In genomic region chr3:101827220-101827715, GRCm38 (mm10) we compare ENCODE assay signal across 24 mouse cellular contexts. TPM values are rescaled to one million over a fixed set of nuclear protein-coding genes. Genes with fewer than 3 reads are reported as not detected.
A peak's percentile ranks its signal among the peaks of the same experiment; 100 is the strongest.
DNase-seq lines count a peak whose midpoint lies in the region; ATAC-seq and TF ChIP-seq lines count a peak whose summit lies in the region.
"Had no signal": no experiment of that assay in that cellular context is flagged by ENCODE, and none has a peak within 500 bp of the region (broad histone marks: within the 10 kb centered on the region; RNA-seq: fewer than 3 reads in every experiment).

No protein-coding gene starts in this region.

- intact Hi-C loops in heart, adult 2 months (cut with DNase I): no loop called here

- TF ChIP-seq POLR2A in heart, adult 2 months (IDR thresholded peaks at IDR 0.05; ENCODE audit: insufficient read depth, low read depth, low read length): no peak

- TF ChIP-seq EP300 in heart, adult 2 months (IDR thresholded peaks at IDR 0.05; ENCODE audit: insufficient read depth, low read depth, low read length): no peak

- no peak overlapping the region for H3K9ac ChIP-seq in midbrain, embryonic 16.5 days (ENCODE audit: low read depth, low read length)
- H3K9ac ChIP-seq in midbrain, embryonic 13.5 days (replicated peaks): no peak overlapping the region
- H3K9ac ChIP-seq in intestine, embryonic 16.5 days (ENCODE audit: low read depth, low read length): no peak overlapping the region
- no peak overlapping the region for H3K9ac ChIP-seq in forebrain, embryonic 16.5 days (replicated peaks; ENCODE audit: low read depth, low read length)
- H3K9ac ChIP-seq in heart, adult 2 months (ENCODE audit: low read depth, low read length): no peak overlapping the region
- H3K9ac ChIP-seq: embryonic facial prominence, embryonic 15.5 days; heart, embryonic 15.5 days; hindbrain, embryonic 15.5 days had no signal

- 80% methylated on average over 6 of the region's 6 CpGs for WGBS in midbrain, embryonic 16.5 days
- WGBS in midbrain, embryonic 13.5 days: 84% methylated on average over 6 of the region's 6 CpGs
- WGBS in intestine, embryonic 16.5 days: 68% methylated on average over 6 of the region's 6 CpGs
- 88% methylated on average over 6 of the region's 6 CpGs for WGBS in forebrain, embryonic 16.5 days
- 82% methylated on average over 6 of the region's 6 CpGs for WGBS in heart, adult 2 months

- no peaks in the 10 kb centered on the region for H3K36me3 ChIP-seq in midbrain, embryonic 16.5 days (ENCODE audit: control insufficient read depth, insufficient read depth, low read length)
- H3K36me3 ChIP-seq in midbrain, embryonic 13.5 days: no peaks in the 10 kb centered on the region
- no peaks in the 10 kb centered on the region for H3K36me3 ChIP-seq in intestine, embryonic 16.5 days (ENCODE audit: control insufficient read depth, insufficient read depth, low read length)
- no peaks in the 10 kb centered on the region for H3K36me3 ChIP-seq in forebrain, embryonic 16.5 days (ENCODE audit: control insufficient read depth, insufficient read depth)
- no peaks in the 10 kb centered on the region for H3K36me3 ChIP-seq in heart, adult 2 months (ENCODE audit: control insufficient read depth, insufficient read depth, low read length)
- H3K36me3 ChIP-seq: embryonic facial prominence, embryonic 15.5 days; forebrain, embryonic 10.5 days; heart, embryonic 15.5 days; hindbrain, embryonic 15.5 days had no signal

- ATAC-seq in midbrain, embryonic 16.5 days: 0 out of 2 replicates have a peak, but pooled peaks have one; percentile 34
- no peak for ATAC-seq in midbrain, embryonic 13.5 days
- ATAC-seq in intestine, embryonic 16.5 days: peak; percentile 63
- no peak for ATAC-seq in forebrain, embryonic 16.5 days
- ATAC-seq: activated CD4-positive, CD25-positive, alpha-beta regulatory T cell, adult 4 months; forebrain, embryonic 14.5 days; Patski had no signal

- H3K4me1 ChIP-seq in midbrain, embryonic 16.5 days (ENCODE audit: control insufficient read depth, insufficient read depth, low read length): no peaks in the 10 kb centered on the region
- 0 out of 2 replicates have a peak, but pooled peaks cover 4% of the 10 kb centered on the region for H3K4me1 ChIP-seq in midbrain, embryonic 13.5 days (replicated peaks)
- H3K4me1 ChIP-seq in intestine, embryonic 16.5 days (ENCODE audit: control insufficient read depth, insufficient read depth, low read length): peaks cover 53% of the 10 kb centered on the region
- no peaks in the 10 kb centered on the region for H3K4me1 ChIP-seq in forebrain, embryonic 16.5 days (replicated peaks; ENCODE audit: control insufficient read depth, insufficient read depth, low read length)
- no peaks in the 10 kb centered on the region for H3K4me1 ChIP-seq in heart, adult 2 months (ENCODE audit: control insufficient read depth, insufficient read depth, low read length)
- H3K4me1 ChIP-seq: hindbrain, embryonic 15.5 days had no signal

- DNase-seq in thymus, postnatal 10 days (ENCODE audit: low spot score in 2 of 2): peak; percentile 39 to 40
- DNase-seq in thymus, postnatal 4 days: peak; percentile 51
- no peak for DNase-seq in cerebellum, postnatal 25 days
- no peak for DNase-seq in heart, adult 2 months
- DNase-seq: adrenal gland, postnatal 14 days; cerebellum, adult 2 months; cerebellum, postnatal 10 days; embryo, embryonic 11 days; gastrocnemius, postnatal 10 days; heart, adult 18-20 months had no signal

- TF ChIP-seq CTCF in heart, adult 2 months (IDR thresholded peaks at IDR 0.05): no peak

- no peaks in the 10 kb centered on the region for H3K79me2 ChIP-seq in heart, adult 2 months (replicated peaks; ENCODE audit: control insufficient read depth, insufficient read depth, low read length)

- no peaks in the 10 kb centered on the region for H3K9me3 ChIP-seq in midbrain, embryonic 16.5 days (replicated peaks; ENCODE audit: control insufficient read depth, low read length, poor library complexity, severe bottlenecking)
- H3K9me3 ChIP-seq in midbrain, embryonic 13.5 days: no peaks in the 10 kb centered on the region
- no peaks in the 10 kb centered on the region for H3K9me3 ChIP-seq in intestine, embryonic 16.5 days (ENCODE audit: control insufficient read depth, low read length)
- H3K9me3 ChIP-seq in forebrain, embryonic 16.5 days (ENCODE audit: control insufficient read depth, low read length): no peaks in the 10 kb centered on the region
- H3K9me3 ChIP-seq: embryonic facial prominence, embryonic 15.5 days; forebrain, embryonic 10.5 days; heart, embryonic 15.5 days; hindbrain, embryonic 15.5 days had no signal

- no peak overlapping the region for H3K4me2 ChIP-seq in midbrain, embryonic 16.5 days (ENCODE audit: low read length)
- no peak overlapping the region for H3K4me2 ChIP-seq in midbrain, embryonic 13.5 days (replicated peaks)
- peak overlapping the region; percentile 16; the same call in 1 of the 2 replicates for H3K4me2 ChIP-seq in intestine, embryonic 16.5 days (ENCODE audit: low read depth, low read length)
- no peak overlapping the region for H3K4me2 ChIP-seq in forebrain, embryonic 16.5 days (ENCODE audit: low read length)
- H3K4me2 ChIP-seq: embryonic facial prominence, embryonic 15.5 days; heart, embryonic 11.5 days; heart, embryonic 15.5 days; hindbrain, embryonic 15.5 days had no signal

- no peak overlapping the region for H3K27ac ChIP-seq in midbrain, embryonic 16.5 days (ENCODE audit: low read length)
- H3K27ac ChIP-seq in midbrain, embryonic 13.5 days: no peak overlapping the region
- H3K27ac ChIP-seq in intestine, embryonic 16.5 days (ENCODE audit: low read length): peak overlapping the region; percentile 85
- H3K27ac ChIP-seq in forebrain, embryonic 16.5 days (ENCODE audit: low read length): no peak overlapping the region
- H3K27ac ChIP-seq in heart, adult 2 months: no peak overlapping the region
- H3K27ac ChIP-seq: embryonic facial prominence, embryonic 15.5 days; forebrain, embryonic 10.5 days; heart, embryonic 15.5 days; hindbrain, embryonic 15.5 days had no signal

- no peak overlapping the region for H3K4me3 ChIP-seq in midbrain, embryonic 16.5 days (ENCODE audit: low read depth, low read length)
- no peak overlapping the region for H3K4me3 ChIP-seq in midbrain, embryonic 13.5 days (replicated peaks)
- H3K4me3 ChIP-seq in intestine, embryonic 16.5 days (ENCODE audit: low read length): no peak overlapping the region
- no peak overlapping the region for H3K4me3 ChIP-seq in forebrain, embryonic 16.5 days (replicated peaks; ENCODE audit: low read length)
- no peak overlapping the region for H3K4me3 ChIP-seq in heart, adult 2 months
- H3K4me3 ChIP-seq: embryonic facial prominence, embryonic 15.5 days; erythroblast, embryonic 14.5 days; forebrain, embryonic 10.5 days; heart, embryonic 15.5 days; hindbrain, embryonic 15.5 days had no signal

- H3K27me3 ChIP-seq in midbrain, embryonic 16.5 days (ENCODE audit: control insufficient read depth, insufficient read depth, low read depth, low read length): no peaks in the 10 kb centered on the region
- H3K27me3 ChIP-seq in midbrain, embryonic 13.5 days: no peaks in the 10 kb centered on the region
- no peaks in the 10 kb centered on the region for H3K27me3 ChIP-seq in intestine, embryonic 16.5 days (replicated peaks; ENCODE audit: control insufficient read depth, insufficient read depth, low read length)
- H3K27me3 ChIP-seq in forebrain, embryonic 16.5 days (replicated peaks; ENCODE audit: control insufficient read depth, insufficient read depth, low read length): no peaks in the 10 kb centered on the region
- no peaks in the 10 kb centered on the region for H3K27me3 ChIP-seq in heart, adult 2 months (ENCODE audit: control insufficient read depth, insufficient read depth, low read length)
- H3K27me3 ChIP-seq: embryonic facial prominence, embryonic 15.5 days; heart, embryonic 15.5 days; hindbrain, embryonic 15.5 days; Patski had no signal

RNA-seq across cellular contexts. Expression of gene Mab21l3, which starts 21.5 kb away (rescaled TPM):
- polyA plus RNA-seq in midbrain, embryonic 16.5 days (2015; fragmentation: Nextera tagmentation; extraction: Ambion mirVana): 0.07 and 0.09 TPM in 2 replicates
- 0.35 TPM in 2 replicates for polyA plus RNA-seq in midbrain, embryonic 13.5 days (2015; fragmentation: Nextera tagmentation; extraction: Ambion mirVana)
- 5.3 and 6.1 TPM in 2 replicates for polyA plus RNA-seq in intestine, embryonic 16.5 days (2015; fragmentation: Nextera tagmentation; extraction: Ambion mirVana)
- 0.35 and 0.41 TPM in 2 replicates for polyA plus RNA-seq in forebrain, embryonic 16.5 days (2015; fragmentation: Nextera tagmentation; extraction: Ambion mirVana)
- not detected for total RNA-seq in heart, adult 2 months (2021)
- polyA plus RNA-seq in heart, adult 2 months (2012; rRNA removed): 0.16 TPM in 1 of 2 replicates, not detected in the other
- total RNA-seq: common myeloid progenitor, adult 5-6 weeks had no signal
- polyA plus RNA-seq: activated CD4-positive, CD25-positive, alpha-beta regulatory T cell, adult 4 months; erythroblast, embryonic 14.5 days had no signal

Comparison
In these comparisons a context has a peak if more than half of its experiments do, and no peak if none do; other contexts are left out.
1. ATAC-seq: peak in midbrain, embryonic 16.5 days (single experiment) and intestine, embryonic 16.5 days (single experiment); none in midbrain, embryonic 13.5 days (single experiment) and forebrain, embryonic 16.5 days (single experiment).
2. DNase-seq: peak in thymus, postnatal 10 days (2 of 2) and thymus, postnatal 4 days (single experiment); none in cerebellum, postnatal 25 days (0 of 2) and heart, adult 2 months (0 of 2).